Mouse (Mus musculus) lung, embryonic 14.5 days (tissue): ENCODE results near the gene Tut1. TPM values are rescaled to one million over a fixed set of nuclear protein-coding genes. Genes with fewer than 3 reads are reported as not detected.

Source experiments
- ATAC-seq: fragments of 200-750 bp; cut with Nextera tagmentation; 2 replicates; pipeline ENCODE4 v1.8.0; 2017; ENCODE audit warnings: mild to moderate bottlenecking, moderate TSS enrichment, moderate library complexity; ENCODE audit not compliant: insufficient read depth
- DNase-seq: peaks from one replicate; pipeline ENCODE4 v3.0.0-alpha.2; 2015
- H3K27ac ChIP-seq: fragments of 300-500 bp; sonication (generic); 2 replicates; pipeline ENCODE4 v1.5.1; 2014; ENCODE audit warnings: low read depth, mild to moderate bottlenecking, moderate library complexity
- H3K27me3 ChIP-seq: fragments of 300-500 bp; sonication (generic); 2 replicates; pipeline ENCODE4 v1.6.1; 2014; ENCODE audit warnings: low read length, control low read depth; ENCODE audit not compliant: insufficient read depth
- H3K36me3 ChIP-seq: fragments of 300-500 bp; sonication (generic); 2 replicates; pipeline ENCODE4 v1.6.1; 2014; ENCODE audit warnings: control low read depth; ENCODE audit not compliant: insufficient read depth
- H3K4me1 ChIP-seq: fragments of 300-500 bp; sonication (generic); 2 replicates; pipeline ENCODE4 v1.6.1; 2014; ENCODE audit warnings: antibody characterized with exemption, control low read depth; ENCODE audit not compliant: insufficient read depth
- H3K4me2 ChIP-seq: fragments of 300-500 bp; sonication (generic); 2 replicates; pipeline ENCODE4 v1.6.1; 2014; ENCODE audit warnings: mild to moderate bottlenecking
- H3K4me3 ChIP-seq: fragments of 300-500 bp; sonication (generic); 2 replicates; pipeline ENCODE4 v1.5.1; 2014; ENCODE audit warnings: low read depth, low read length
- H3K9ac ChIP-seq: fragments of 300-500 bp; sonication (generic); 2 replicates; pipeline ENCODE4 v1.6.1; 2014
- H3K9me3 ChIP-seq: fragments of 300-500 bp; sonication (generic); 2 replicates; pipeline ENCODE4 v1.6.1; 2016; ENCODE audit warnings: low read depth, low read length, control low read depth
- CTCF ChIP-seq: IDR thresholded peaks from 2 replicates; pipeline ENCODE4 v1.5.1; 2016; ENCODE audit warnings: antibody characterized with exemption, low read depth
- WGBS: fragments of 180-500 bp; shearing (Covaris S2); extraction: QIAGEN DNeasy Blood & Tissue Kit; methylation state at CpG from one replicate; pipeline ENCODE4 v1.1.7; 2014; 5-methylcytosine and 5-hydroxymethylcytosine counted together
- polyA plus RNA-seq: library from polyadenylated mRNA; unstranded; fragments of >200 nt; fragmentation: Nextera tagmentation; extraction: Ambion mirVana; gene quantifications from 2 replicates; pipeline ENCODE4 v1.2.1, GENCODE M21; 2014

Tut1 gene
- 27.4 and 28.4 TPM in 2 replicates for polyA plus RNA-seq

DNA sequence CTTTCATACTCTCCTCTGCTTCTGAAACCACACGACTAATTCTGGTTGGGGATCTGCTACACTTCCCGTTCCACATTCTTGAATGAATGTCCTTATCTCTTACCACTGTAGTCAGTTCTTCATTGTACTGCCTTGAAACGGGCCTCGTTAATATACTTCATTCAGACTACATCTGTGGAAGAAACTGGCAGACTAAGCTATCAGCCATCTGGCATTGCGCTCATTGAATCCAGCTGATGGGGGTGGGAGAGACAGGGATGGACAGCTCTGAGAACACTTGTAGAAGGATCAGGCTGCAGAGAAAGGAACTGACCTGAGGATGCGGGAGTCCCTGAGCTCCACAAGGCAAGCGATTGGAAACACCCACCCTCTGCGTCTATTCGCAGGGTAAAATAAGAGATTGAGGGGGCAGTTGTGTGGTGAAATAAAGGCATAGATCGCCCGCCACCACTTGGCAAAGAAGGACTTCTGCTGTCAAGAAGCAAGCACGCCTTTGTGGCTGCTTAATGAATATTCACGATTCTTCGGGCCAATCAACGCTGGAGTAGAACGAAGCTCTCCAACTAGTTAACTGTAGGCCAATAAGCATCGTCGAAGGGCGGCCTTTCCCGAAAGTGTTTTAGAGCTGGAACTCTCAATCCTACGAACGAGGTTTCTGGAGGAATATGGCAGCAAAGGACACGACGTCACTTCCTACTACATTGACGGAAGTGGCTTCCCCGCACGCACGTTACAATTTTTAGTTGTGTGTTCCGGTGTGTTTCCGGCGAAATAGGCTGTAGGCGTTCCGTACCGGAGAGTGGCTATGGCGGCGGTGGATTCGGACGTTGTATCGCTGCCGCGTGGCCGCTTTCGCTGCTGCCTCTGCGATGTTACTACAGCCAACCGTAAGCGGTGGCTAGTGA lies at the start of gene Tut1:
Gene Tut1 (plus strand): TSS at position 713 of the 905 bp plus-strand sequence.
- H3K4me3 ChIP-seq = peak within 1 kb of the TSS; percentile 83
- peak within 1 kb of the TSS; percentile 62 for H3K27ac ChIP-seq
- no peak for TF ChIP-seq CTCF
- ATAC-seq = peak; percentile 95
- WGBS = 3% methylated on average over 46 of the region's 46 CpGs
- peak; percentile 100 for DNase-seq
- no peaks in the 10 kb centered on the region for H3K27me3 ChIP-seq
- peaks cover 72% of the 10 kb centered on the region for H3K36me3 ChIP-seq
- no peaks in the 10 kb centered on the region for H3K9me3 ChIP-seq
- no peaks in the 10 kb centered on the region for H3K4me1 ChIP-seq
- H3K4me2 ChIP-seq = peak within 1 kb of the TSS; percentile 84
- H3K9ac ChIP-seq = peak within 1 kb of the TSS; percentile 85

- no peaks in the 10 kb centered on the region for H3K27me3 ChIP-seq
- H3K4me3 ChIP-seq = no peak overlapping the region
- DNase-seq (no peak), ATAC-seq (no peak)
- no peak overlapping the region for H3K4me2 ChIP-seq
- H3K4me1 ChIP-seq = no peaks in the 10 kb centered on the region
- no peak overlapping the region for H3K27ac ChIP-seq
- TF ChIP-seq CTCF = no peak
- 87% methylated on average over 6 of the region's 6 CpGs for WGBS
- H3K36me3 ChIP-seq = peaks cover 99% of the 10 kb centered on the region
- no peaks in the 10 kb centered on the region for H3K9me3 ChIP-seq
- no peak overlapping the region for H3K9ac ChIP-seq
Measured at GRCm38 (mm10) chr19:8908531-8908930, 45.1 kb upstream of the Tut1 start.

DNA sequence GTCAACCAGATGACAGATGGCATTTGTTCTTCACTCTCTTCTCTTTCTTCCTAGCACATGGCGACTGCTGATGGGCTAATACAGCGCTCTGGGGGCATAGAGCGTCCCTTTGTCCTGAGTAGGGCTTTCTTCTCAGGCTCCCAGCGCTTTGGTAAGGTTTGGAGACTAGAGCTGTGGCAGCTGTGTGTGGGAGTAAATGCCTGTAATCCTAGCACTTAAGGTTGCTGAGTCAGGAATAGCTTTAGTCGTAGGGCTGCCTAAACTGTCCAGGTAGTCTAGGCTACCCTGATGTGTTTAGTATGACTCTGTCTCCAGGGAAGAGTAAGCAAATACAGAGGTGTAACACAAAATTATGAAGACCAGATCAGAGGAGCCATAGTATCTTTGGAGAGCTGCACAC lies 41.8 kb upstream of the Tut1 start:
- no peaks in the 10 kb centered on the region for H3K9me3 ChIP-seq
- no peak overlapping the region for H3K4me2 ChIP-seq
- peaks cover 100% of the 10 kb centered on the region for H3K36me3 ChIP-seq
- H3K4me1 ChIP-seq = no peaks in the 10 kb centered on the region
- ATAC-seq = no peak
- no peak overlapping the region for H3K4me3 ChIP-seq
- DNase-seq = no peak
- H3K9ac ChIP-seq = no peak overlapping the region
- H3K27ac ChIP-seq = no peak overlapping the region
- TF ChIP-seq CTCF = no peak
- H3K27me3 ChIP-seq = no peaks in the 10 kb centered on the region
- 90% methylated on average over 5 of the region's 5 CpGs for WGBS

GRCm38 (mm10) chr19:8914212-8914611 lies 39.4 kb upstream of the Tut1 start:
- no peak for ATAC-seq
- 95% methylated on average over 3 of the region's 3 CpGs for WGBS
- no peaks in the 10 kb centered on the region for H3K27me3 ChIP-seq
- H3K4me1 ChIP-seq = no peaks in the 10 kb centered on the region
- H3K4me2 ChIP-seq = no peak overlapping the region
- H3K36me3 ChIP-seq = peaks cover 79% of the 10 kb centered on the region
- no peak for DNase-seq
- no peak for TF ChIP-seq CTCF
- H3K9me3 ChIP-seq = no peaks in the 10 kb centered on the region
- H3K9ac ChIP-seq = no peak overlapping the region
- no peak overlapping the region for H3K4me3 ChIP-seq
- no peak overlapping the region for H3K27ac ChIP-seq

- ATAC-seq (no peak), DNase-seq (no peak)
- TF ChIP-seq CTCF = no peak
- H3K27me3 ChIP-seq = no peaks in the 10 kb centered on the region
- whole genome bisulfite sequencing = 81% methylated on average over 3 of the region's 3 CpGs
- no peaks in the 10 kb centered on the region for H3K9me3 ChIP-seq
- no peak overlapping the region; the same call in 1 of the 2 replicates for H3K27ac ChIP-seq
- no peaks in the 10 kb centered on the region for H3K4me1 ChIP-seq
- peaks cover 42% of the 10 kb centered on the region for H3K36me3 ChIP-seq
- H3K4me3 ChIP-seq = no peak overlapping the region
- H3K9ac ChIP-seq = no peak overlapping the region
- no peak overlapping the region for H3K4me2 ChIP-seq
Measured at GRCm38 (mm10) chr19:8919000-8919399, 34.6 kb upstream of the Tut1 start.

GRCm38 (mm10) chr19:8919684-8920072 lies 34.0 kb upstream of the Tut1 start:
- no peaks in the 10 kb centered on the region for H3K9me3 ChIP-seq
- no peak for DNase-seq
- H3K4me2 ChIP-seq = peak overlapping the region; percentile 89
- no peak for TF ChIP-seq CTCF
- peak overlapping the region; percentile 89 for H3K27ac ChIP-seq
- no peaks in the 10 kb centered on the region for H3K27me3 ChIP-seq
- WGBS = 56% methylated on average over 6 of the region's 6 CpGs
- peak overlapping the region; percentile 83 for H3K4me3 ChIP-seq
- H3K36me3 ChIP-seq = peaks cover 35% of the 10 kb centered on the region
- peak overlapping the region; percentile 73; the same call in 1 of the 2 replicates for H3K9ac ChIP-seq
- H3K4me1 ChIP-seq = no peaks in the 10 kb centered on the region
- ATAC-seq = no peak

DNA sequence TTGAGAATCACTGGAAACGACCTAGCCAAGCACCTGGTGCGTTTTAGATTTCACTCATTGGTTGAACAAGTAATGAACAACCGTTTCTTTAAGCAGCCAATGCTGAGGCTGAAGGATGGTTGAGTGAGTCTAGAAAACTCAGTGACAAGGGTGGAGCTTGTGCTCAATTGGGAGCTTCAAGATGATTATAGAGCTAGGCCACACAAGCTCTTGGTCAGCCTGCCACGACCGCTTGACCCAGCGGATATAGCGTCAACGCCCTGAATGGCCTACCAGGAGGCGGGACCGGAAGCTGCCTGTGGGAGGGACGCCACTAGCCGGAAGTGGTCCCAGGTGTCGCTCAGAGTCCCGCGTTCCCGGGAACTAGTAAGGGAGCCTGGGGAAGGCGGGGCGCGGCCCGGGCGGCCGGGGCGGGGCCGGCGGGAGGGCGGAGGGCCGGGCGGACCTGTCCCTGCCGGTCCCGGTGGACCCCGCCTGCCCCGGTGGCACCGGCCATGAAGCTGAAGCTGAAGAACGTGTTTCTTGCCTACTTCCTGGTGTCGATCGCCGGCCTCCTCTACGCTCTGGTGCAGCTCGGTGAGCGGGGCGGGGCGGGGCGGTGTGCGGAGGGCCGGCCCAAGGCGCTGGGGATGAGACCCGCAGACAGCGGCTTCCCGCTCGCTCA lies 33.4 kb upstream of the Tut1 start, which contains the start of gene B3gat3:
Gene B3gat3 (plus strand): TSS at position 302 of the 664 bp plus-strand sequence.
- peak; percentile 97 for ATAC-seq
- peak; percentile 97 for DNase-seq
- Histone ChIP-seq H3K4me1 (no peaks in the 10 kb centered on the region), H3K9ac (peak within 1 kb of the TSS; percentile 73), H3K27me3 (no peaks in the 10 kb centered on the region), H3K4me2 (peak within 1 kb of the TSS; percentile 89), H3K36me3 (peaks cover 30% of the 10 kb centered on the region), H3K9me3 (no peaks in the 10 kb centered on the region), H3K4me3 (peak within 1 kb of the TSS; percentile 83), H3K27ac (peak within 1 kb of the TSS; percentile 89)
- 2% methylated on average over 49 of the region's 50 CpGs for WGBS
- no peak for TF ChIP-seq CTCF
